Mouse (Mus musculus): ENCODE measurements around the gene 1700123K08Rik. TPM values are rescaled to one million over a fixed set of nuclear protein-coding genes. Genes with fewer than 3 reads are reported as not detected.

Gene 1700123K08Rik
- polyA plus RNA-seq (2012; rRNA removed): 0.05 TPM in 1 of 2 replicates, not detected in the other

DNA sequence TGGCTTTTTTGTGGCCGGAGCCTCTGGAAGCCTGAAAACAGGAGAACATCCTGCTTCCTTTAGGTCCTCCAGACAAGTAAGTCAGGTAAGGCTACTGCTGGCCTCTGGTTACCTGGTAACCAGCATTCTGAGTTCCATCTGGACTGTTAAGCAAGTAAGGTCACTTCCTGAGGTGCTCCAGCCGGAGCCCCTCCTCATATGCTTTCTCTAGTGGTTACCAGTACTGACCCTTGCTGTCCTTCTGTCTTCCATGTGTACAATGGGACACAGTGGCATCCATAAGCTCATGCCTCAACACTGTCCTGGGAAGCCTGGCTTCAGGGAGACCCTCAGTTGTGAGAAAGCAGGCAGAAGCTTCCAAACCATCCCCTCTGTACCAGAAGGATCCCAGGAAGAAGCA, at the start of gene 1700123K08Rik:
Gene 1700123K08Rik (minus strand): TSS at position 101 of the 400 bp plus-strand sequence.

Other genes starting within 250 kb of the 1700123K08Rik start
- 0.09 and 0.12 TPM in 2 replicates for gene Pvrig, start 222.8 kb downstream of the 1700123K08Rik start, polyA plus RNA-seq (2012; rRNA removed)
- gene Zfp157, start 123.2 kb downstream of the 1700123K08Rik start, polyA plus RNA-seq (2012; rRNA removed): 35.4 and 36.9 TPM in 2 replicates
- gene Zfp68, start 55.0 kb upstream of the 1700123K08Rik start, polyA plus RNA-seq (2012; rRNA removed): 39.5 and 42.4 TPM in 2 replicates
- gene A430033K04Rik, start 58.1 kb upstream of the 1700123K08Rik start, polyA plus RNA-seq (2012; rRNA removed): 15.8 and 16.0 TPM in 2 replicates
- 68.2 and 69.9 TPM in 2 replicates for gene Fam20c, start 189.8 kb upstream of the 1700123K08Rik start, polyA plus RNA-seq (2012; rRNA removed)

Measured in central nervous system, embryonic 18 days (tissue).